Mouse (Mus musculus): ENCODE measurements around the gene Cdh4.

DNA sequence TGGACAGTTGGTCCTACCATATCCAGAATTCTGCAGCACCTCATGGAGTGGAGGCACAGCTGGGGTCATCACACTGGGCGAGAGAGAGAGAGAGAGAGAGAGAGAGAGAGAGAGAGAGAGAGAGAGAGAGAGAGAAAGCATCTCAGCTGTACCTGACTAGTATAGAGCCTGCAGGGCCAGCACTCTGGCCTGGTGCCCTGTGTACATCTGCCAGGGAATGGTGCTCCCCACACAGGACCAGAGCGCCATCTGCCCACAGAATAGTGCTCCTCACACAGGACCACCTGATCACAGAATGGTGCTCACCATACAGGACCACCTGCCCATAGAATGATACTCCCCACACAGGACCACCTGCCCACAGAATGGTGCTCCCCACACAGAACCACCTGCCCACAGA, 322.2 kb downstream of the Cdh4 start:
- TF ChIP-seq CTCF (IDR thresholded peaks at IDR 0.05; ENCODE audit: control insufficient read depth, insufficient read depth, insufficient replicate concordance, low read depth, low read length) (no peak), POLR2A (IDR thresholded peaks at IDR 0.05; ENCODE audit: control insufficient read depth, low read depth, low read length) (no peak)

Measured in testis, adult 2 months (tissue).